Mouse (Mus musculus) forebrain, embryonic 16.5 days (tissue): ENCODE data around the gene Ank. TPM values are rescaled to one million over a fixed set of nuclear protein-coding genes. Genes with fewer than 3 reads are reported as not detected.
A peak's percentile ranks its signal among the peaks of the same experiment; 100 is the strongest.

ENCODE experiments used
- ATAC-seq: fragments of 200-750 bp; cut with Nextera tagmentation; 2 replicates; pipeline ENCODE4 v1.8.0; 2017; ENCODE audit warnings: mild to moderate bottlenecking, moderate library complexity
- H3K27ac ChIP-seq: fragments of 300-500 bp; sonication (generic); 2 replicates; pipeline ENCODE4 v1.5.1; 2014; ENCODE audit warnings: low read length, control low read depth
- H3K27me3 ChIP-seq: fragments of 300-500 bp; sonication (generic); replicated peaks from 2 replicates; pipeline ENCODE4 v1.6.1; 2014; ENCODE audit warnings: low read length; ENCODE audit not compliant: control insufficient read depth, insufficient read depth
- H3K36me3 ChIP-seq: fragments of 300-500 bp; sonication (generic); 2 replicates; pipeline ENCODE4 v1.6.1; 2014; ENCODE audit not compliant: control insufficient read depth, insufficient read depth
- H3K4me1 ChIP-seq: fragments of 300-500 bp; sonication (generic); replicated peaks from 2 replicates; pipeline ENCODE4 v1.6.1; 2014; ENCODE audit warnings: low read length; ENCODE audit not compliant: control insufficient read depth, insufficient read depth
- H3K4me2 ChIP-seq: fragments of 300-500 bp; sonication (generic); 2 replicates; pipeline ENCODE4 v1.6.1; 2014; ENCODE audit warnings: mild to moderate bottlenecking, low read length, control low read depth
- H3K4me3 ChIP-seq: fragments of 300-500 bp; sonication (generic); replicated peaks from 2 replicates; pipeline ENCODE4 v1.5.1; 2014; ENCODE audit warnings: mild to moderate bottlenecking, low read length, control low read depth
- H3K9ac ChIP-seq: fragments of 300-500 bp; sonication (generic); replicated peaks from 2 replicates; pipeline ENCODE4 v1.6.1; 2014; ENCODE audit warnings: low read depth, low read length, control low read depth
- H3K9me3 ChIP-seq: fragments of 300-500 bp; sonication (generic); 2 replicates; pipeline ENCODE4 v1.6.1; 2016; ENCODE audit warnings: low read length; ENCODE audit not compliant: control insufficient read depth
- WGBS: fragments of 180-500 bp; shearing (Covaris S2); extraction: QIAGEN DNeasy Blood & Tissue Kit; methylation state at CpG from one replicate; pipeline ENCODE4 v1.1.7; 2014; 5-methylcytosine and 5-hydroxymethylcytosine counted together
- polyA plus RNA-seq: library from polyadenylated mRNA; unstranded; fragments of >200 nt; fragmentation: Nextera tagmentation; extraction: Ambion mirVana; gene quantifications from 2 replicates; pipeline ENCODE4 v1.2.1, GENCODE M21; 2015

Gene Ank
- polyA plus RNA-seq, 1 experiment from 2014 or later, result 17.9 TPM

- 82% methylated on average over 8 of the region's 8 CpGs for WGBS
- no peak overlapping the region for H3K27ac ChIP-seq
- 0 out of 2 replicates have a peak, but pooled peaks cover 6% of the 10 kb centered on the region for H3K4me1 ChIP-seq
- H3K4me3 ChIP-seq, result no peak overlapping the region
- H3K4me2 ChIP-seq, result no peak overlapping the region
- no peak for ATAC-seq
- no peaks in the 10 kb centered on the region for H3K9me3 ChIP-seq
- peaks cover 20% of the 10 kb centered on the region for H3K36me3 ChIP-seq
- H3K9ac ChIP-seq, result no peak overlapping the region
- H3K27me3 ChIP-seq, result no peaks in the 10 kb centered on the region
Measured at GRCm38 (mm10) chr15:27571179-27571578, 104.7 kb downstream of the Ank start.

GRCm38 (mm10) chr15:27574992-27575781 lies 108.7 kb downstream of the Ank start:
- no peak overlapping the region for H3K27ac ChIP-seq
- 62% methylated on average over 8 of the region's 8 CpGs for WGBS
- H3K4me1 ChIP-seq, result 0 out of 2 replicates have a peak, but pooled peaks cover 6% of the 10 kb centered on the region
- peak; percentile 43 for ATAC-seq
- H3K4me2 ChIP-seq, result no peak overlapping the region
- peaks cover 10% of the 10 kb centered on the region for H3K36me3 ChIP-seq
- H3K4me3 ChIP-seq, result no peak overlapping the region
- H3K9me3 ChIP-seq, result no peaks in the 10 kb centered on the region
- H3K27me3 ChIP-seq, result no peaks in the 10 kb centered on the region
- no peak overlapping the region for H3K9ac ChIP-seq

- Histone ChIP-seq H3K4me3 (no peak overlapping the region), H3K27ac (no peak overlapping the region), H3K4me2 (no peak overlapping the region), H3K9ac (no peak overlapping the region), H3K27me3 (no peaks in the 10 kb centered on the region), H3K36me3 (peaks cover 10% of the 10 kb centered on the region), H3K9me3 (no peaks in the 10 kb centered on the region), H3K4me1 (peaks cover 6% of the 10 kb centered on the region; the same call in 1 of the 2 replicates)
- 49% methylated on average over 3 of the region's 3 CpGs for WGBS
- peak; percentile 45; the same call in 1 of the 2 replicates for ATAC-seq
Measured at GRCm38 (mm10) chr15:27575932-27576331, 109.5 kb downstream of the Ank start.

GRCm38 (mm10) chr15:27576886-27577285 lies 110.4 kb downstream of the Ank start:
- H3K4me2 ChIP-seq, result no peak overlapping the region
- H3K9me3 ChIP-seq, result no peaks in the 10 kb centered on the region
- no peak for ATAC-seq
- no peak overlapping the region for H3K4me3 ChIP-seq
- H3K27ac ChIP-seq, result no peak overlapping the region
- peaks cover 9% of the 10 kb centered on the region for H3K4me1 ChIP-seq
- WGBS, result 84% methylated on average over 1 of the region's 1 CpGs
- no peaks in the 10 kb centered on the region for H3K27me3 ChIP-seq
- peaks cover 10% of the 10 kb centered on the region for H3K36me3 ChIP-seq
- no peak overlapping the region for H3K9ac ChIP-seq

- no peak overlapping the region for H3K4me2 ChIP-seq
- no peak overlapping the region for H3K4me3 ChIP-seq
- 86% methylated on average over 16 of the region's 16 CpGs for WGBS
- H3K27ac ChIP-seq, result no peak overlapping the region
- peaks cover 9% of the 10 kb centered on the region for H3K4me1 ChIP-seq
- 0 out of 2 replicates have a peak, but pooled peaks cover 3% of the 10 kb centered on the region for H3K36me3 ChIP-seq
- ATAC-seq, result no peak
- H3K9me3 ChIP-seq, result no peaks in the 10 kb centered on the region
- H3K27me3 ChIP-seq, result no peaks in the 10 kb centered on the region
- H3K9ac ChIP-seq, result no peak overlapping the region
Measured at GRCm38 (mm10) chr15:27577915-27578780, 111.7 kb downstream of the Ank start.

GRCm38 (mm10) chr15:27578918-27579317 lies 112.4 kb downstream of the Ank start:
- no peak overlapping the region for H3K4me2 ChIP-seq
- no peak overlapping the region for H3K4me3 ChIP-seq
- H3K36me3 ChIP-seq, result peaks cover 3% of the 10 kb centered on the region; the same call in 1 of the 2 replicates
- H3K27me3 ChIP-seq, result no peaks in the 10 kb centered on the region
- no peak overlapping the region for H3K9ac ChIP-seq
- H3K4me1 ChIP-seq, result peaks cover 9% of the 10 kb centered on the region
- no peak overlapping the region for H3K27ac ChIP-seq
- 95% methylated on average over 6 of the region's 6 CpGs for WGBS
- ATAC-seq, result no peak
- no peaks in the 10 kb centered on the region for H3K9me3 ChIP-seq

- H3K4me2 ChIP-seq, result no peak overlapping the region
- no peaks in the 10 kb centered on the region for H3K9me3 ChIP-seq
- H3K27ac ChIP-seq, result no peak overlapping the region
- peaks cover 9% of the 10 kb centered on the region for H3K4me1 ChIP-seq
- H3K36me3 ChIP-seq, result no peaks in the 10 kb centered on the region; the same call in 1 of the 2 replicates
- WGBS, result 81% methylated on average over 2 of the region's 2 CpGs
- no peak overlapping the region for H3K9ac ChIP-seq
- H3K27me3 ChIP-seq, result no peaks in the 10 kb centered on the region
- no peak overlapping the region for H3K4me3 ChIP-seq
- ATAC-seq, result no peak
Measured at GRCm38 (mm10) chr15:27579853-27580252, 113.4 kb downstream of the Ank start.

- Histone ChIP-seq H3K4me2 (no peak overlapping the region), H3K27me3 (no peaks in the 10 kb centered on the region), H3K27ac (no peak overlapping the region; the same call in 1 of the 2 replicates), H3K9me3 (no peaks in the 10 kb centered on the region), H3K9ac (no peak overlapping the region), H3K4me1 (peaks cover 3% of the 10 kb centered on the region), H3K4me3 (no peak overlapping the region), H3K36me3 (no peaks in the 10 kb centered on the region; the same call in 1 of the 2 replicates)
- no peak for ATAC-seq
- WGBS, result 58% methylated on average over 2 of the region's 2 CpGs
Measured at GRCm38 (mm10) chr15:27580771-27581170, 114.3 kb downstream of the Ank start.

- H3K36me3 ChIP-seq, result no peaks in the 10 kb centered on the region; the same call in 1 of the 2 replicates
- no peak overlapping the region for H3K27ac ChIP-seq
- no peaks in the 10 kb centered on the region for H3K27me3 ChIP-seq
- 0 out of 2 replicates have a peak, but pooled peaks have one; percentile 21 for ATAC-seq
- H3K9ac ChIP-seq, result no peak overlapping the region
- no peak overlapping the region for H3K4me2 ChIP-seq
- H3K4me1 ChIP-seq, result peaks cover 3% of the 10 kb centered on the region
- H3K9me3 ChIP-seq, result no peaks in the 10 kb centered on the region
- no peak overlapping the region for H3K4me3 ChIP-seq
- 27% methylated on average over 3 of the region's 3 CpGs for WGBS
Measured at GRCm38 (mm10) chr15:27581640-27582039, 115.2 kb downstream of the Ank start.
